Mouse (Mus musculus) liver, embryonic 15.5 days (tissue): Measurements from ENCODE around the gene Krt26. TPM values are rescaled to one million over a fixed set of nuclear protein-coding genes. Genes with fewer than 3 reads are reported as not detected.

Experiments used
- ATAC-seq: fragments of 200-750 bp; cut with Nextera tagmentation; 2 replicates; pipeline ENCODE4 v1.8.0; 2017; ENCODE audit warnings: moderate number of reproducible peaks, mild to moderate bottlenecking, moderate library complexity; ENCODE audit not compliant: insufficient read depth
- H3K27ac ChIP-seq: fragments of 300-500 bp; sonication (generic); replicated peaks from 2 replicates; pipeline ENCODE4 v1.5.1; 2015; ENCODE audit warnings: mild to moderate bottlenecking, inconsistent platforms
- H3K27me3 ChIP-seq: fragments of 300-500 bp; sonication (generic); 2 replicates; pipeline ENCODE4 v1.6.1; 2015; ENCODE audit warnings: mild to moderate bottlenecking, inconsistent platforms
- H3K36me3 ChIP-seq: fragments of 300-500 bp; sonication (generic); replicated peaks from 2 replicates; pipeline ENCODE4 v1.6.1; 2015; ENCODE audit warnings: moderate library complexity, mild to moderate bottlenecking, inconsistent platforms
- H3K4me1 ChIP-seq: fragments of 300-500 bp; sonication (generic); replicated peaks from 2 replicates; pipeline ENCODE4 v1.6.1; 2015; ENCODE audit warnings: inconsistent platforms
- H3K4me2 ChIP-seq: fragments of 300-500 bp; sonication (generic); 2 replicates; pipeline ENCODE4 v1.6.1; 2015; ENCODE audit warnings: moderate library complexity, mild to moderate bottlenecking, inconsistent platforms
- H3K4me3 ChIP-seq: fragments of 300-500 bp; sonication (generic); replicated peaks from 2 replicates; pipeline ENCODE4 v1.5.1; 2015; ENCODE audit warnings: mild to moderate bottlenecking, inconsistent platforms
- H3K9ac ChIP-seq: fragments of 300-500 bp; sonication (generic); 2 replicates; pipeline ENCODE4 v1.6.1; 2015; ENCODE audit warnings: moderate library complexity, mild to moderate bottlenecking, inconsistent platforms
- H3K9me3 ChIP-seq: fragments of 300-500 bp; sonication (generic); replicated peaks from 2 replicates; pipeline ENCODE4 v1.6.1; 2016; ENCODE audit warnings: inconsistent platforms
- WGBS: fragments of 180-500 bp; shearing (Covaris S2); methylation state at CpG from one replicate; pipeline ENCODE4 v1.1.7; 2015; ENCODE audit warnings: mixed read lengths; ENCODE audit not compliant: insufficient replicate concordance; 5-methylcytosine and 5-hydroxymethylcytosine counted together
- polyA plus RNA-seq: library from polyadenylated mRNA; unstranded; fragments of >200 nt; fragmentation: Nextera tagmentation; extraction: Ambion mirVana; gene quantifications from 2 replicates; pipeline ENCODE4 v1.2.1, GENCODE M21; 2015

Krt26 gene
- polyA plus RNA-seq, 1 experiment from 2014 or later: not detected

- WGBS: 57% methylated on average over 13 of the region's 13 CpGs
- H3K27ac ChIP-seq: no peak overlapping the region
- H3K27me3 ChIP-seq: no peaks in the 10 kb centered on the region
- no peak overlapping the region for H3K9ac ChIP-seq
- ATAC-seq: no peak
- H3K9me3 ChIP-seq: no peaks in the 10 kb centered on the region
- H3K36me3 ChIP-seq: no peaks in the 10 kb centered on the region
- H3K4me3 ChIP-seq: no peak overlapping the region
- H3K4me2 ChIP-seq: no peak overlapping the region
- H3K4me1 ChIP-seq: no peaks in the 10 kb centered on the region
These were observed 4.3 kb downstream of the Krt26 start for GRCm38 (mm10) chr11:99333426-99333825.

- H3K27ac ChIP-seq: no peak overlapping the region
- no peaks in the 10 kb centered on the region for H3K4me1 ChIP-seq
- no peak for ATAC-seq
- H3K27me3 ChIP-seq: no peaks in the 10 kb centered on the region
- H3K9me3 ChIP-seq: no peaks in the 10 kb centered on the region
- WGBS: 53% methylated on average over 2 of the region's 2 CpGs
- H3K4me3 ChIP-seq: no peak overlapping the region
- H3K4me2 ChIP-seq: no peak overlapping the region
- H3K9ac ChIP-seq: no peak overlapping the region
- H3K36me3 ChIP-seq: no peaks in the 10 kb centered on the region
These were observed 8.1 kb downstream of the Krt26 start for GRCm38 (mm10) chr11:99329655-99330054.

- Histone ChIP-seq H3K4me3 (no peak within 1 kb of the TSS), H3K4me1 (no peaks in the 10 kb centered on the region), H3K4me2 (no peak within 1 kb of the TSS), H3K27ac (no peak within 1 kb of the TSS), H3K36me3 (no peaks in the 10 kb centered on the region), H3K9me3 (no peaks in the 10 kb centered on the region), H3K27me3 (no peaks in the 10 kb centered on the region), H3K9ac (no peak within 1 kb of the TSS)
- ATAC-seq: no peak
- WGBS: 79% methylated on average over 11 of the region's 11 CpGs
These were observed 14.9 kb downstream of the Krt26 start, which contains the start of gene Krt25 for GRCm38 (mm10) chr11:99322851-99323250. Krt25 (minus strand) TSS chr11:99322951.

DNA sequence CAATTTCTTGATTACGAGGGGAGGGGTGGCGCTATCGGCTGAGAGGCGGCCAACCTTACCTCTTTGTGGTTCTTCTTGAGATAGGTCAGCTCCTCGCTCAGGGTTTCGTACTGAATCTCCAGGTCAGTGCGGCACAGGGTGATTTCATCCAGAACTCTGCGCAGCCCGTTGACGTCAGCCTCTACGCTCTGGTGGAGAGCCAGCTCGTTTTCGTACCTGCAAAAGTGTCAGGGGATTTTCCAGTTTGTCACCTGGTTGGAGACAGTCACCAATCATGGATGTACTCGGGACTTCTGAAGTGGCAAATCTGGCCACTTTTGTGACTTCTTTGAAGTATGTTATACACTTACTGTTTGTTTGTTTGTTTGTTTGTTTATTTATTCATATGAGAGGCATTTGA is 16.7 kb downstream of the Krt26 start:
- Histone ChIP-seq H3K4me3 (no peak overlapping the region), H3K4me1 (no peaks in the 10 kb centered on the region), H3K9me3 (no peaks in the 10 kb centered on the region), H3K27me3 (no peaks in the 10 kb centered on the region), H3K4me2 (no peak overlapping the region), H3K36me3 (no peaks in the 10 kb centered on the region), H3K27ac (no peak overlapping the region), H3K9ac (no peak overlapping the region)
- no peak for ATAC-seq
- 72% methylated on average over 14 of the region's 14 CpGs for WGBS

GRCm38 (mm10) chr11:99319127-99319526 is 18.6 kb downstream of the Krt26 start:
- H3K4me3 ChIP-seq: no peak overlapping the region
- H3K36me3 ChIP-seq: no peaks in the 10 kb centered on the region
- no peaks in the 10 kb centered on the region for H3K9me3 ChIP-seq
- no peak for ATAC-seq
- 57% methylated on average over 9 of the region's 9 CpGs for WGBS
- no peaks in the 10 kb centered on the region for H3K4me1 ChIP-seq
- no peak overlapping the region for H3K9ac ChIP-seq
- no peaks in the 10 kb centered on the region for H3K27me3 ChIP-seq
- H3K4me2 ChIP-seq: no peak overlapping the region
- H3K27ac ChIP-seq: no peak overlapping the region

DNA sequence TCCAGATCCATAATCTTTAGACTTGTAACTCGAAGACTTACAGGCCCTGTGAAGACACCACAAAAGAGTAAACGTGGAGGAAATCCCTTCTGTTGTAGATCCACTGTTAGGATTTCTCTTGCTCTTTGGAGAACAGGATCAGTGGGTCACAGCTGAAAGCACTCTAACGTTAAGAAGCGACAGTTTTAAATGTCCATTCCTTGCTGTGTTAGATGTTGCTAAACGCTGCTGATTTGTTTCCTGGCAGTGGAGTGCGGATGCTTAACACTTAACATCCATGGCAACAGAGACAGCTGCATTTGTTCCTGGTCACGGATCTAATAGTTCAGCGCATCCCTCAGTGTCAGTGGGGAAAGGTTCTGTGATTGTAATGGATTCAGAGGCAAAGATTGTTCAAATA is 21.2 kb downstream of the Krt26 start:
- no peak overlapping the region for H3K4me2 ChIP-seq
- H3K9me3 ChIP-seq: no peaks in the 10 kb centered on the region
- no peak overlapping the region for H3K27ac ChIP-seq
- WGBS: 60% methylated on average over 8 of the region's 8 CpGs
- ATAC-seq: no peak
- H3K36me3 ChIP-seq: no peaks in the 10 kb centered on the region
- no peaks in the 10 kb centered on the region for H3K27me3 ChIP-seq
- H3K9ac ChIP-seq: no peak overlapping the region
- no peak overlapping the region for H3K4me3 ChIP-seq
- no peaks in the 10 kb centered on the region for H3K4me1 ChIP-seq

DNA sequence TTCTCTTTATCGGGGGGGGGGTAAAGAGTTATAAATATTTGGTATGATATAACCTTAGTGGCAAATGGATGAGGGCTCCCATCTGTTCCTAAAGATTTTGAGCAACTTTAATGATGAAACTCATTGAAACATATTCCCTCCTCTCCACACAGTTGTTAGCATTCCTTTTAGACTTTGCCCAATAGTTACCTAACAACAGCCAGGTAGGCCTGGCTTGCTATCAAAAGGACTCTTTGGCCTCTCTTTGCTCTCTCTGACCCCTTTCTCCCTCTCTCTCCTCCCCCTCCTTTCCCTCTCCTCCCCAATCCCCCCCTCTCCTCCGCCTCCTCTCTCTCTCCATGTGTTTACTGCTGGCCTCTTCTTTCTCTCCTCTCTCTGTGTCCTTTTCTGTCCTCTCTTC is 23.2 kb downstream of the Krt26 start:
- ATAC-seq: peak; percentile 65
- Histone ChIP-seq H3K27me3 (no peaks in the 10 kb centered on the region), H3K4me1 (no peaks in the 10 kb centered on the region), H3K4me2 (no peak overlapping the region), H3K4me3 (no peak overlapping the region), H3K9ac (no peak overlapping the region), H3K9me3 (no peaks in the 10 kb centered on the region), H3K27ac (no peak overlapping the region), H3K36me3 (no peaks in the 10 kb centered on the region)
- 60% methylated on average over 2 of the region's 2 CpGs for WGBS

DNA sequence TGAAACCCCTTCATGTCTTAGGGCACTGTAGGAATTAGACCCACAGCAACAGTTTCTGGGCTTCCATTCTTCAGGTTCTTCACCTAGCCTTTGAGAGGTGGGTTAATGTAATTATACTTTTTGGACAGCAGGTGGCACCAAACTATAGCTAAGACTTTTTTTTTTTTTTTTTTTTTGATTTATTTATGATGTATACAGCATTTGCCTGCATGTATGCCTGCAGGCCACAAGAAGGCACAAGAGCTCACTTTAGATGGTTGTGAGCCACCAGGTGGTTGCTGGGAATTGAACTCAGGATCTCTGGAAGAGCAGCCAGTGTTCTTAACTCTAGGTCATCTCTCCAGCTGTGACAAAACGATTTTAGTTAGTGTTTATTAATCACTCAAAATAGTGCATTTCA is 26.9 kb downstream of the Krt26 start:
- H3K27ac ChIP-seq: no peak overlapping the region
- H3K4me3 ChIP-seq: no peak overlapping the region
- WGBS: 50% methylated on average over 1 of the region's 1 CpGs
- no peak overlapping the region for H3K9ac ChIP-seq
- H3K4me1 ChIP-seq: no peaks in the 10 kb centered on the region
- no peak for ATAC-seq
- H3K36me3 ChIP-seq: no peaks in the 10 kb centered on the region
- no peaks in the 10 kb centered on the region for H3K9me3 ChIP-seq
- H3K27me3 ChIP-seq: no peaks in the 10 kb centered on the region
- no peak overlapping the region for H3K4me2 ChIP-seq

DNA sequence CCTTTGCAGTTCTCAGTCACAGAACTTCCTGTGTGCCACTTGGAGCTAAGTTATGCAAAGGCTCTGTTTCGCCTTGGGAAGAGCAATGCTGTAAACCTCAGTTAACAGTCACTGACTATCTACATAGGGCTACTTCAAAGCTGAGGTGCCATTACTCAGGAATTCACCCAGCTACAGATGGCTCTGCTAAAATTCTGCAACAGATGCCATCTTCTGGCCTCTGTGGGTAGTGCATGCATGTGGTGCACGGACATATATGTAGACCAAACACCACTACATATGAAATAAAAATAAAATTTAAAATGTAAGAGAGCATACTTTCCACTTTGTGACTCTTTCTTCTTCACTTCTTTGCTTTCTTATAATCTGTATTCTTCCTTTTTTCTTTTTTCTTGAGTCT is 30.2 kb downstream of the Krt26 start:
- H3K9me3 ChIP-seq: no peaks in the 10 kb centered on the region
- no peak overlapping the region for H3K4me3 ChIP-seq
- H3K9ac ChIP-seq: no peak overlapping the region
- no peaks in the 10 kb centered on the region for H3K36me3 ChIP-seq
- no peak for ATAC-seq
- WGBS: 13% methylated on average over 2 of the region's 2 CpGs
- H3K4me2 ChIP-seq: no peak overlapping the region
- no peaks in the 10 kb centered on the region for H3K4me1 ChIP-seq
- H3K27ac ChIP-seq: no peak overlapping the region
- no peaks in the 10 kb centered on the region for H3K27me3 ChIP-seq

GRCm38 (mm10) chr11:99295039-99295438 is 42.7 kb downstream of the Krt26 start:
- no peak for ATAC-seq
- H3K9me3 ChIP-seq: no peaks in the 10 kb centered on the region
- no peaks in the 10 kb centered on the region for H3K36me3 ChIP-seq
- no peak overlapping the region for H3K9ac ChIP-seq
- no peak overlapping the region for H3K27ac ChIP-seq
- H3K4me3 ChIP-seq: no peak overlapping the region
- no peak overlapping the region for H3K4me2 ChIP-seq
- H3K4me1 ChIP-seq: no peaks in the 10 kb centered on the region
- no peaks in the 10 kb centered on the region for H3K27me3 ChIP-seq
- 35% methylated on average over 5 of the region's 5 CpGs for WGBS

- Histone ChIP-seq H3K36me3 (no peaks in the 10 kb centered on the region), H3K9ac (no peak overlapping the region), H3K9me3 (no peaks in the 10 kb centered on the region), H3K4me2 (no peak overlapping the region), H3K4me1 (no peaks in the 10 kb centered on the region), H3K4me3 (no peak overlapping the region), H3K27ac (no peak overlapping the region), H3K27me3 (no peaks in the 10 kb centered on the region)
- 48% methylated on average over 5 of the region's 5 CpGs for WGBS
- no peak for ATAC-seq
These were observed 44.9 kb downstream of the Krt26 start for GRCm38 (mm10) chr11:99292846-99293245.

DNA sequence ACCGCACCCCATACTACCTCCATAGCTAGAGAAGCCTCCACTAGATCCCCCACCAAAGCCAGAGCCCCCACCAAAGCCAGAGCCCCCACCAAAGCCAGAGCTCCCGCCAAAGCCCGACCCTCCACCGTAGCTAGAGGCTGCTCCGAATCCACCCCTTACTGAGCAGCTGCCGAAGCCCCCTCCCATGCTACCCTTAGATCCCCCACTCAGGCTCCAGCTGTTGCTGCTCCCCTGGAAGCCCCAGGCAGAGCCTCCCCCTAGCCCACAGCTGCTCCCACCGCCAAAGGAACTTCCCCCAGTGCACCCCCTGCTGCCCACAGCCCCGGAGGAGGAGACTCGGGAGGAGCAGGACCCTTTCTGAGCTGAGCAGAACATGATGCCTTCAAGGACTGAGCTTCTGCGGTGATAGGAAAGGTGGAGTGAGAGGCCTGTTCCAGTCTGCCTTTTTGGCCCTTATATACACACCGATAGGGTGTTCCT is 52.9 kb downstream of the Krt26 start, which contains the start of gene Krt24:
Gene Krt24 (minus strand): TSS at position 430 of the 480 bp plus-strand sequence.
- no peak within 1 kb of the TSS for H3K27ac ChIP-seq
- WGBS: 47% methylated on average over 11 of the region's 11 CpGs
- H3K4me1 ChIP-seq: no peaks in the 10 kb centered on the region
- H3K4me3 ChIP-seq: no peak within 1 kb of the TSS
- H3K9me3 ChIP-seq: no peaks in the 10 kb centered on the region
- H3K4me2 ChIP-seq: no peak within 1 kb of the TSS
- H3K27me3 ChIP-seq: no peaks in the 10 kb centered on the region
- H3K36me3 ChIP-seq: no peaks in the 10 kb centered on the region
- ATAC-seq: no peak
- no peak within 1 kb of the TSS for H3K9ac ChIP-seq
